Mouse (Mus musculus) NIH3T3 (cell line): ENCODE data around the gene Gm5901.
A peak's percentile ranks its signal among the peaks of the same experiment; 100 is the strongest.
"Not testable (repeated sequence)": the region's sequence is repeated elsewhere in the genome, so short reads cannot be mapped to it uniquely, and the experiment has no call there.

Source experiments
- DNase-seq: peaks from one replicate; pipeline ENCODE4 v3.0.0-alpha.2; 2012; ENCODE audit warnings: low read depth

Gene Gm5901

GRCm38 (mm10) chr7:105374866-105375265 lies at the start of gene Gm5901:
TSS of gene Gm5901 (plus strand) at chr7:105375038.
- DNase-seq: no peak

GRCm38 (mm10) chr7:105325302-105325701 lies 49.5 kb upstream of the Gm5901 start:
- no peak for DNase-seq

- DNase-seq: no peak
Observed at GRCm38 (mm10) chr7:105334004-105334403, 40.8 kb upstream of the Gm5901 start, which contains the start of gene Olfr690. TSS of gene Olfr690 (minus strand) at chr7:105334104.

GRCm38 (mm10) chr7:105342170-105342569 lies 32.7 kb upstream of the Gm5901 start, which contains the start of gene Olfr691:
TSS of gene Olfr691 (minus strand) at chr7:105342270.
- no peak for DNase-seq

- no peak for DNase-seq
Observed at GRCm38 (mm10) chr7:105342752-105343151, 32.1 kb upstream of the Gm5901 start.

- DNase-seq: not testable (repeated sequence)
Observed at GRCm38 (mm10) chr7:105356064-105356463, 18.8 kb upstream of the Gm5901 start.

GRCm38 (mm10) chr7:105356487-105356886 lies 18.4 kb upstream of the Gm5901 start:
- not testable (repeated sequence) for DNase-seq

GRCm38 (mm10) chr7:105361713-105362112 lies 13.1 kb upstream of the Gm5901 start:
- DNase-seq: peak; percentile 10

- DNase-seq: no peak
Observed at GRCm38 (mm10) chr7:105367268-105367667, 7.6 kb upstream of the Gm5901 start.

- DNase-seq: no peak
Observed at GRCm38 (mm10) chr7:105367930-105368329, 6.9 kb upstream of the Gm5901 start, which contains the start of gene Olfr692. TSS of gene Olfr692 (plus strand) at chr7:105368230.

GRCm38 (mm10) chr7:105368521-105368920 lies 6.3 kb upstream of the Gm5901 start:
- DNase-seq: no peak

GRCm38 (mm10) chr7:105372912-105373311 lies 1.9 kb upstream of the Gm5901 start:
- DNase-seq: no peak

GRCm38 (mm10) chr7:105373509-105373908 lies 1.3 kb upstream of the Gm5901 start:
- DNase-seq: no peak

GRCm38 (mm10) chr7:105373976-105374375 lies 862 bp upstream of the Gm5901 start:
- no peak for DNase-seq

GRCm38 (mm10) chr7:105380329-105380728 lies 5.5 kb downstream of the Gm5901 start:
- no peak for DNase-seq

- DNase-seq: no peak
Observed at GRCm38 (mm10) chr7:105387696-105388095, 12.9 kb downstream of the Gm5901 start.

- no peak for DNase-seq
Observed at GRCm38 (mm10) chr7:105390236-105390635, 15.4 kb downstream of the Gm5901 start.

- DNase-seq: no peak
Observed at GRCm38 (mm10) chr7:105394606-105395005, 19.8 kb downstream of the Gm5901 start.

GRCm38 (mm10) chr7:105395131-105395820 lies 20.4 kb downstream of the Gm5901 start:
- DNase-seq: no peak

- no peak for DNase-seq
Observed at GRCm38 (mm10) chr7:105396126-105396525, 21.3 kb downstream of the Gm5901 start.

- DNase-seq: peak; percentile 23
Observed at GRCm38 (mm10) chr7:105399058-105399934, 24.5 kb downstream of the Gm5901 start.

GRCm38 (mm10) chr7:105399935-105400624 lies 25.2 kb downstream of the Gm5901 start, which contains the start of gene Fam160a2:
TSS of gene Fam160a2 (minus strand) at chr7:105400054.
- peak; percentile 99 for DNase-seq
